Mouse (Mus musculus) hindbrain, embryonic 10.5 days (tissue): ENCODE measurements around the gene B630019K06Rik. TPM values are rescaled to one million over a fixed set of nuclear protein-coding genes. Genes with fewer than 3 reads are reported as not detected.

ENCODE experiments used
- DNase-seq: peaks from one replicate; pipeline ENCODE4 v3.0.0-alpha.2; 2017; ENCODE audit warnings: low spot score
- H3K27ac ChIP-seq: fragments of 300-500 bp; sonication (generic); 2 replicates; pipeline ENCODE4 v1.5.1; 2016; ENCODE audit warnings: mild to moderate bottlenecking, moderate library complexity
- H3K27me3 ChIP-seq: fragments of 300-500 bp; sonication (generic); 2 replicates; pipeline ENCODE4 v1.6.1; 2016; ENCODE audit warnings: mild to moderate bottlenecking; ENCODE audit not compliant: poor library complexity, insufficient read depth, severe bottlenecking
- H3K36me3 ChIP-seq: fragments of 300-500 bp; sonication (generic); 2 replicates; pipeline ENCODE4 v1.6.1; 2016; ENCODE audit warnings: mild to moderate bottlenecking, moderate library complexity
- H3K4me1 ChIP-seq: fragments of 300-500 bp; sonication (generic); replicated peaks from 2 replicates; pipeline ENCODE4 v1.6.1; 2016; ENCODE audit warnings: mild to moderate bottlenecking
- H3K4me3 ChIP-seq: fragments of 300-500 bp; sonication (generic); 2 replicates; pipeline ENCODE4 v1.5.1; 2016; ENCODE audit warnings: mild to moderate bottlenecking, moderate library complexity
- H3K9me3 ChIP-seq: fragments of 300-500 bp; sonication (generic); 2 replicates; pipeline ENCODE4 v1.6.1; 2016; ENCODE audit warnings: mild to moderate bottlenecking, moderate library complexity
- WGBS: fragments of 180-500 bp; shearing (Covaris S2); methylation state at CpG from one replicate; pipeline ENCODE4 v1.1.7; 2016; 5-methylcytosine and 5-hydroxymethylcytosine counted together
- polyA plus RNA-seq: library from polyadenylated mRNA; unstranded; fragments of >200 nt; fragmentation: Nextera tagmentation; extraction: Ambion mirVana; gene quantifications from 2 replicates; pipeline ENCODE4 v1.2.1, GENCODE M21; 2016

Gene B630019K06Rik
- polyA plus RNA-seq, 1 experiment from 2014 or later, result 4.7 TPM

DNA sequence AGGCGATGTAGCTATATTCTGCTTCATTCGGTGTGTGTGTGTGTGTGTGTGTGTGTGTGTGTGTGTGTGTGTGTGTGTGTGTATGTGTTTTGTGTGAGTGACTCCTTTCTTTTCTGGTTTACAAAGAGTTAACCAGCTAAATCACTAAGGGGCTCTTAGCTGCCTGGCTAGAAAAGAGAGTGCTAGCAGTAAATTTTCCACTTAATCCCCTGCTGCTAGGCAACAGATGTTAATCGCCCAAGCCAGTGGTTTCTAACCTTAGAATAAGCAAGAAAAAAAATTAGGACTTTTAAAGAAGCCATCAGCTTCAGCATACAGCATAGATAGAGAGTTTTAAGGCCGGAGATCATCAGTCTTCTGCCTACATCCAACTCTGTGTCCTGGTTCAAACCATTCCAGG lies 35.1 kb downstream of the B630019K06Rik start:
- no peaks in the 10 kb centered on the region for H3K27me3 ChIP-seq
- H3K4me3 ChIP-seq, result no peak overlapping the region
- no peak for DNase-seq
- no peaks in the 10 kb centered on the region for H3K36me3 ChIP-seq
- no peak overlapping the region for H3K27ac ChIP-seq
- no peaks in the 10 kb centered on the region for H3K4me1 ChIP-seq
- H3K9me3 ChIP-seq, result peaks cover under 1% of the 10 kb centered on the region; the same call in 1 of the 2 replicates
- WGBS, result 50% methylated on average over 4 of the region's 4 CpGs

DNA sequence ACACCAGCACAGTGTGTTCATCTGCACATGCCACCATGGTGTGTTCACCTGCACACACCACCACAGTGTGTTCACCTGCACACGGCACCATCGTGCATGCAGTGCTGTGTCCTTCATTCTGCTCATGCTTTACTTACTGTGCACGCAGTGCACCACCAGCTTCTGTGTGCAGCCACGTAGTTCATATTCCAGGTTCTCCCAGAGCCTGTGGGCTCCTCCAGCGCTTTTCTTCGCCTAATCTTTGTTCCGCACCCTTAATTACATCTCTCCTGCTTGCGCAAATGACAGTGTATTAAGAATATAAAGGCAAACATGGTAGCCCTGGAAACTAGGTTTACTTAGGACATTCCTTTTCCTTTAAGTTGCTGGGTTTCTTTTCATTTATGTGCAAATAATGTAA lies 51.9 kb downstream of the B630019K06Rik start:
- no peaks in the 10 kb centered on the region for H3K27me3 ChIP-seq
- H3K36me3 ChIP-seq, result no peaks in the 10 kb centered on the region
- no peak for DNase-seq
- H3K4me1 ChIP-seq, result no peaks in the 10 kb centered on the region
- H3K4me3 ChIP-seq, result no peak overlapping the region
- no peak overlapping the region for H3K27ac ChIP-seq
- H3K9me3 ChIP-seq, result no peaks in the 10 kb centered on the region
- 82% methylated on average over 8 of the region's 8 CpGs for WGBS

Other genes starting within 250 kb of the B630019K06Rik start
- gene Ssxb8, start 201.5 kb upstream of the B630019K06Rik start, polyA plus RNA-seq, result not detected in 2 replicates
- not detected in 2 replicates for gene Ssx9, start 143.9 kb upstream of the B630019K06Rik start, polyA plus RNA-seq
- not detected in 2 replicates for gene Ssxb5, start 88.7 kb upstream of the B630019K06Rik start, polyA plus RNA-seq
- not detected in 2 replicates for gene Gm6592, start 48.4 kb upstream of the B630019K06Rik start, polyA plus RNA-seq
- not detected in 2 replicates for gene Gm5751, start 18.1 kb upstream of the B630019K06Rik start, polyA plus RNA-seq
- not detected in 2 replicates for gene Fthl17b, start 70.6 kb downstream of the B630019K06Rik start, polyA plus RNA-seq
- gene Fthl17c, start 84.2 kb downstream of the B630019K06Rik start, polyA plus RNA-seq, result not detected in 2 replicates
- gene Fthl17d, start 94.4 kb downstream of the B630019K06Rik start, polyA plus RNA-seq, result not detected in 2 replicates
- gene Fthl17e, start 141.1 kb downstream of the B630019K06Rik start, polyA plus RNA-seq, result not detected in 2 replicates
- not detected in 2 replicates for gene Fthl17f, start 170.6 kb downstream of the B630019K06Rik start, polyA plus RNA-seq
- gene 4930402K13Rik, start 212.2 kb downstream of the B630019K06Rik start, polyA plus RNA-seq, result not detected in 2 replicates